Mouse (Mus musculus) lung, postnatal 0 days (tissue): ENCODE measurements around the gene Mn1. TPM values are rescaled to one million over a fixed set of nuclear protein-coding genes. Genes with fewer than 3 reads are reported as not detected.

Source experiments
- ATAC-seq: fragments of 200-750 bp; cut with Nextera tagmentation; 2 replicates; pipeline ENCODE4 v1.8.0; 2017; ENCODE audit warnings: moderate library complexity
- DNase-seq: peaks from one replicate; pipeline ENCODE4 v3.0.0-alpha.2; 2016; ENCODE audit warnings: low spot score
- H3K27ac ChIP-seq: fragments of 300-500 bp; sonication (generic); 2 replicates; pipeline ENCODE4 v1.5.1; 2014; ENCODE audit warnings: antibody characterized with exemption, mild to moderate bottlenecking, low read length, mixed read lengths
- H3K27me3 ChIP-seq: fragments of 300-500 bp; sonication (generic); replicated peaks from 2 replicates; pipeline ENCODE4 v1.6.1; 2014; ENCODE audit warnings: low read length, mixed read lengths; ENCODE audit not compliant: insufficient read depth
- H3K36me3 ChIP-seq: fragments of 300-500 bp; sonication (generic); 2 replicates; pipeline ENCODE4 v1.6.1; 2014; ENCODE audit warnings: low read length, mixed read lengths; ENCODE audit not compliant: insufficient read depth
- H3K4me1 ChIP-seq: fragments of 300-500 bp; sonication (generic); 2 replicates; pipeline ENCODE4 v1.6.1; 2014; ENCODE audit warnings: antibody characterized with exemption, low read depth, low read length, mixed read lengths; ENCODE audit not compliant: insufficient read depth
- H3K4me2 ChIP-seq: fragments of 300-500 bp; sonication (generic); replicated peaks from 2 replicates; pipeline ENCODE4 v1.6.1; 2014; ENCODE audit warnings: low read depth, mild to moderate bottlenecking, low read length, moderate library complexity, mixed read lengths
- H3K4me3 ChIP-seq: fragments of 300-500 bp; sonication (generic); 2 replicates; pipeline ENCODE4 v1.5.1; 2014; ENCODE audit warnings: low read depth, low read length
- H3K9ac ChIP-seq: fragments of 300-500 bp; sonication (generic); replicated peaks from 2 replicates; pipeline ENCODE4 v1.6.1; 2014; ENCODE audit warnings: low read depth, mild to moderate bottlenecking
- H3K9me3 ChIP-seq: fragments of 300-500 bp; sonication (generic); 2 replicates; pipeline ENCODE4 v1.6.1; 2016; ENCODE audit warnings: low read length, mixed read lengths
- CTCF ChIP-seq: IDR thresholded peaks from 2 replicates; pipeline ENCODE4 v1.5.1; 2016; ENCODE audit warnings: antibody characterized with exemption, mild to moderate bottlenecking
- EP300 ChIP-seq: IDR thresholded peaks from 2 replicates; pipeline ENCODE4 v1.6.1; 2016; ENCODE audit warnings: antibody characterized with exemption, mild to moderate bottlenecking, control low read depth
- WGBS: fragments of 180-500 bp; shearing (Covaris S2); extraction: QIAGEN DNeasy Blood & Tissue Kit; methylation state at CpG from one replicate; pipeline ENCODE4 v1.1.7; 2014; 5-methylcytosine and 5-hydroxymethylcytosine counted together
- polyA plus RNA-seq: library from polyadenylated mRNA; unstranded; fragments of >200 nt; fragmentation: Nextera tagmentation; extraction: Ambion mirVana; gene quantifications from 2 replicates; pipeline ENCODE4 v1.2.1, GENCODE M21; 2015

Gene Mn1
- polyA plus RNA-seq, 1 experiment from 2014 or later: 6.0 TPM

DNA sequence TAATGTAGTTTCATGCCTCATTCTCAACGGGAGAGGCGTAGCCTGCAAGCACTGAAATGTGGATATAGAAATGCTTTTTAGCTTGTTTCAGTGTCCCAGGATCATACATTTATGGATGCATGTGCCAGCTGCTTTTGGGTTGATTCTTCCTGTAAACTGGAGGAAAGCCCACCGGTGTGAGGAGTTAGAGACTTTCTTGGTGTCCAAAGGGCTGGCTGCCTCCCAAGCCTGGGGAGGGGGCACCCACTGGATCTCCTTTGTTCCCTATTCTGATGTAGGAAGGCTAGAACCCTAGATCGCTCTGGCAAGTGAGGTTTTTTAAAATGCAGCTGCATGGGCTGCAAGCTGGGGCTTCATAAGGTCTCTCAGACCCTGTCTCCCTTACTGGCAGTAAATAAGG, 6.5 kb downstream of the Mn1 start:
- 76% methylated on average over 4 of the region's 4 CpGs for WGBS
- H3K9me3 ChIP-seq: no peaks in the 10 kb centered on the region
- TF ChIP-seq EP300 (no peak), CTCF (no peak)
- no peaks in the 10 kb centered on the region for H3K36me3 ChIP-seq
- peaks cover 8% of the 10 kb centered on the region for H3K4me1 ChIP-seq
- ATAC-seq: no peak
- no peak overlapping the region for H3K4me3 ChIP-seq
- DNase-seq: no peak
- no peak overlapping the region for H3K9ac ChIP-seq
- H3K27ac ChIP-seq: no peak overlapping the region
- no peak overlapping the region for H3K4me2 ChIP-seq
- H3K27me3 ChIP-seq: peaks cover 15% of the 10 kb centered on the region

DNA sequence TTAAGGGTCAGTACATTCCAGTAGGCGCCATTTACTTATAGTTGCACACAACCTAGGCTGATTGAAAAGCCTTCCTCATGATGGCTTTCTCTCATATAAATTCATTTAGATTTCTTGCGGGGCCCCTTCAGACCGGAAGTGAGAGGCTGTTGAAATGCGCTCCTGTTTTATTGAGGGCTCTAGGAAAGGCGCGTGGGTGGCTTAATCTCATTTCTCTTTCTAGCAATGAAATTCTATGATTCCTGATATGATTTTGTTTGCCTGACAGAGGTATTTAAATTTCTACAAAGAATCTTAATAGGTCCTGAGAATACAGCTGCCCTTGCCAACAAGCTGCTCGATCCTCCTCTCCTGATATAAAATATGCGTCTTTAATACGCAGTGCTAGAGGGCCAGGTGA, 8.7 kb downstream of the Mn1 start:
- H3K4me3 ChIP-seq: no peak overlapping the region
- WGBS: 80% methylated on average over 9 of the region's 9 CpGs

DNA sequence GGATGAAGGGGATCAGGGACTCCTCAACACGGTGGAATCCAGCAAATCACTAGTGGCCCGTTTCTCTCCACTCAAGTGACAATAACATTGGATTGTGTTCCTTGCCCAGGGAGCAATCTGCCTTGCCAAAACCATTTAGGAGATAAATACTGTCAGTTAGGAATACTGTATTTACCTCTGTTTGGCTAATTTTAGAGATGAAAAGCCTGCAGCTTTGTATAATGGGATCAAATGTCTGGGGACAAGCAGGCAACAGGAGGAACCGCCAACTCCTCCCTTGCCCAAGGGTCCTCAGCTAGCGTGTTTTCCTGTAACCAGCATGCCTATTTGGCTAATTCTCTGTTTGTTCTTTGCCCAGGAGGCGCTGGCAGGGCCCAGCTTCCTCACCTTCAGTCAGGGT, 9.1 kb downstream of the Mn1 start:
- no peak overlapping the region for H3K9ac ChIP-seq
- TF ChIP-seq CTCF (no peak), EP300 (no peak)
- WGBS: 56% methylated on average over 5 of the region's 5 CpGs
- H3K27ac ChIP-seq: no peak overlapping the region
- ATAC-seq (no peak), DNase-seq (no peak)
- no peak overlapping the region for H3K4me2 ChIP-seq
- no peak overlapping the region for H3K4me3 ChIP-seq
- no peaks in the 10 kb centered on the region for H3K9me3 ChIP-seq
- H3K36me3 ChIP-seq: no peaks in the 10 kb centered on the region
- H3K4me1 ChIP-seq: no peaks in the 10 kb centered on the region
- no peaks in the 10 kb centered on the region for H3K27me3 ChIP-seq

More for the DNA sequence above, 8.7 kb downstream of the Mn1 start:
- no peaks in the 10 kb centered on the region for H3K36me3 ChIP-seq
- no peaks in the 10 kb centered on the region for H3K4me1 ChIP-seq
- H3K27me3 ChIP-seq: no peaks in the 10 kb centered on the region; the same call in 1 of the 2 replicates
- no peak overlapping the region for H3K9ac ChIP-seq
- H3K4me2 ChIP-seq: no peak overlapping the region
- TF ChIP-seq CTCF: no peak
- no peak for TF ChIP-seq EP300
- H3K9me3 ChIP-seq: no peaks in the 10 kb centered on the region
- DNase-seq (no peak), ATAC-seq (no peak)
- no peak overlapping the region for H3K27ac ChIP-seq

DNA sequence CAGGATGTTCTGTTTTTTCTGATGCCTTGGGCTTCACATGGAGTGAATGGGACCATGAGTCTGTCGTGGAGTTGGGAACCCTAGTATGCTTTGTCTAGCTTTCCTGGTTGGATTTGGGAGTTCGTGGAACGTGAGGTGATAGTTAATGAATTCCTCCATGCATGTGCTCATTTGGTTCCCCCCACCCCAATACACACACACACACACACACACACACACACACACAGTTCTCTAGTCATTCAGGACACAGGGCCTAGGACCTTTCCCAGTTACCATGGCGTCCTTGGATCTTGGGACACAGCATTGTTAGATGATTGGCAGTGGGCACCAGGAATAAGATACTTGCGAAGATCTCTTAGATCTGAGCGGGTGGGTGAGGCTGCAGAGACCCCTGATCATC, 11.7 kb downstream of the Mn1 start:
- Histone ChIP-seq H3K27me3 (no peaks in the 10 kb centered on the region), H3K4me1 (no peaks in the 10 kb centered on the region), H3K4me3 (no peak overlapping the region), H3K9ac (no peak overlapping the region), H3K36me3 (no peaks in the 10 kb centered on the region), H3K4me2 (no peak overlapping the region), H3K9me3 (no peaks in the 10 kb centered on the region), H3K27ac (no peak overlapping the region)
- ATAC-seq: no peak
- TF ChIP-seq CTCF: no peak
- no peak for TF ChIP-seq EP300
- DNase-seq: no peak
- 86% methylated on average over 6 of the region's 6 CpGs for WGBS

DNA sequence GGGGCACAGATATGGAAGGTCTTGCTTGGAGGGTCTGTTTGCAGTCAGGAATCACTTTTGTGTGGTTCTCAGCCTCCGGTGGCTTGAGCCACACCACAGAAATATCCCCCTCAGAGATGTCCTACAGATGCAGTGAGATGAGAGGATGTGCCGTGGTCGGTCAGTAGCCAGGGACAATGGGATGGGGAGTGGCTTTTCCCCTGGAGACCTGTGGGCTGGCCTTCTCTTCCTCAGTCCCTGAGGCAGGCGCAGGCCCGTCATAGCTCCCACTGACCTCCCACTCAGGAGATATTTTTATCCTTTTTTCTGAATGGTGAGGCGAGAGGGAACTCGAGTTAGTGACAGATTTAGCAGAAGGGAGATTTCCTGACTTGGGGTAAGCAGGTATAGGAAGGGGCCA, 12.6 kb downstream of the Mn1 start:
- ATAC-seq (peak; percentile 48), DNase-seq (peak; percentile 32)
- Histone ChIP-seq H3K4me1 (no peaks in the 10 kb centered on the region), H3K4me2 (no peak overlapping the region), H3K36me3 (no peaks in the 10 kb centered on the region), H3K27ac (no peak overlapping the region), H3K9me3 (no peaks in the 10 kb centered on the region), H3K27me3 (no peaks in the 10 kb centered on the region), H3K4me3 (no peak overlapping the region), H3K9ac (no peak overlapping the region)
- TF ChIP-seq CTCF (no peak), EP300 (no peak)
- 53% methylated on average over 7 of the region's 7 CpGs for WGBS

DNA sequence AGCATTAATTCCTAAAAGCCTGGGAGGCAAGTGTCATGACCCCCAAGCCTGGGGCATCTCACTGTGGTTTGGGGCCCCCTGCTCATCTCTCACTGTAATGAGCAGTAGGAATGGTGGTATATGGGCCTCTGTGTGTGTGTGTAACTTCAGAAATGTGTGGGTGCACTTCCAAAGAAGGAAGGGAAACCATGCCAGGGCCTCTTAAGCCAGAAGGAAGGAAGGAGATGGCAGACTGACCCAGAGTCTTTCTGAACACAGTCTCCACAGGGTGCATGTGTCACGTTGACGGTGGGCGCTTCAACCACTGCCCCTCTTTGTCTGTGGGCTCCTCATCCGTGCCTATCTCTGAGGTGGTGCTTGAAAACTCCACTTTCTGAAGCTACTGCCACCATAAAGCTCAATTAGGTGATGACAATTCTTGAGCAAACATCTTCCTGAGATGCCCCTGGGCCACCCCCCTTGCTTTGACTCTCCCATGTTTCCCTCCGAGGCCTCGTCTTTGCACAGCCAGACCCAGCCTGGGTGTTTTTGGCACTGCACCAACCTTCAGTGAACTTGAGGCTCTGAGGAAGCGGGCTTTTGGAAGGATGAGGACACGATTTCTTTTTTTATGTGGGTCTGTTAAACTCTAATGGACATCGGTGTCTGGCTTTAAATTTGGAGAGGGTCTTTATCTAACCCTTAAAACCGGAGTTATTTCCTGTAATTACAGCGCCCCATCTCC, 14.0 kb downstream of the Mn1 start:
- no peak overlapping the region for H3K4me2 ChIP-seq
- peak; percentile 47 for DNase-seq
- no peak overlapping the region for H3K27ac ChIP-seq
- H3K4me3 ChIP-seq: no peak overlapping the region
- H3K4me1 ChIP-seq: no peaks in the 10 kb centered on the region; the same call in 1 of the 2 replicates
- H3K9me3 ChIP-seq: no peaks in the 10 kb centered on the region
- H3K27me3 ChIP-seq: no peaks in the 10 kb centered on the region
- no peaks in the 10 kb centered on the region for H3K36me3 ChIP-seq
- WGBS: 43% methylated on average over 11 of the region's 11 CpGs
- H3K9ac ChIP-seq: no peak overlapping the region
- TF ChIP-seq CTCF (no peak), EP300 (no peak)
- no peak for ATAC-seq
